Mouse (Mus musculus) G1E (cell line): ENCODE results near the gene Amd1. TPM values are rescaled to one million over a fixed set of nuclear protein-coding genes. Genes with fewer than 3 reads are reported as not detected.

Experiments
- ATAC-seq: 2 replicates; pipeline ENCODE4 v1.8.0; 2016; ENCODE audit warnings: mild to moderate bottlenecking; ENCODE audit not compliant: insufficient number of reproducible peaks, poor library complexity, low FRiP score, severe bottlenecking; ENCODE audit errors: extremely low read depth
- DNase-seq: peaks from one replicate; pipeline ENCODE4 v3.0.0; 2012; ENCODE audit warnings: low spot score
- H3K27me3 ChIP-seq: 2 replicates; pipeline ENCODE4 v1.6.1; 2012; ENCODE audit warnings: mild to moderate bottlenecking, low read length, inconsistent platforms; ENCODE audit not compliant: insufficient read depth
- H3K36me3 ChIP-seq: replicated peaks from 2 replicates; pipeline ENCODE3; 2012; ENCODE audit warnings: mild to moderate bottlenecking, inconsistent platforms
- H3K4me1 ChIP-seq: 2 replicates; pipeline ENCODE4 v1.6.1; 2012; ENCODE audit warnings: low read depth, low read length, inconsistent platforms, mixed read lengths; ENCODE audit not compliant: insufficient read depth
- H3K4me3 ChIP-seq: 2 replicates; pipeline ENCODE4 v1.5.1; 2012; ENCODE audit warnings: low read depth, mild to moderate bottlenecking, inconsistent platforms, low read length, moderate library complexity, mixed read lengths
- H3K9me3 ChIP-seq: replicated peaks from 2 replicates; pipeline ENCODE4 v1.6.1; 2012; ENCODE audit warnings: inconsistent platforms
- CTCF ChIP-seq: IDR thresholded peaks from 2 replicates; pipeline ENCODE4 v1.5.1; 2012; ENCODE audit warnings: low read depth, low read length, inconsistent platforms, mixed read lengths
- GATA1 ChIP-seq: IDR thresholded peaks from 2 replicates; pipeline ENCODE4 v1.6.1; 2012; ENCODE audit warnings: borderline replicate concordance, low read length, inconsistent platforms, mixed read lengths
- GATA2 ChIP-seq: IDR thresholded peaks from 2 replicates; pipeline ENCODE4 v1.6.1; 2012; ENCODE audit warnings: low read depth, low read length, inconsistent platforms, borderline replicate concordance
- POLR2AphosphoS5 ChIP-seq: IDR thresholded peaks from 2 replicates; pipeline ENCODE4 v1.6.1; 2012; ENCODE audit warnings: low read depth, low read length, inconsistent platforms; ENCODE audit not compliant: insufficient replicate concordance
- TAL1 ChIP-seq: conservative IDR thresholded peaks from 2 replicates; pipeline ENCODE4 v1.6.1; 2012; ENCODE audit warnings: low read depth, low read length, inconsistent platforms, mixed read lengths
- polyA plus RNA-seq: library from polyadenylated mRNA; stranded (reverse); fragments of >175 nt; gene quantifications from 2 replicates; pipeline ENCODE4 v1.2.3, GENCODE M21; 2012
- total RNA-seq, 2 experiments: library from RNA; stranded (forward) in 1 of 2; stranded (reverse) in 1 of 2; fragments of 200-1000 nt in 1 of 2; fragments of >200 nt in 1 of 2; fragmentation: Nextera tagmentation in 1 of 2; gene quantifications; 2 replicates each; pipeline ENCODE4 v1.2.3; 2014 to 2017

The Amd1 gene
- total and polyA plus RNA-seq, 3 experiments: 7.7 to 198 (median 183) TPM

- no peaks in the 10 kb centered on the region for H3K9me3 ChIP-seq
- DNase-seq (no peak), ATAC-seq (no peak)
- H3K4me3 ChIP-seq: peak overlapping the region; percentile 99; the same call in 1 of the 2 replicates
- H3K27me3 ChIP-seq: no peaks in the 10 kb centered on the region
- TF ChIP-seq CTCF (no peak), GATA2 (no peak), POLR2AphosphoS5 (no peak), TAL1 (no peak), GATA1 (no peak)
- H3K36me3 ChIP-seq: peaks cover 4% of the 10 kb centered on the region
- peaks cover 37% of the 10 kb centered on the region for H3K4me1 ChIP-seq
These were observed 45.5 kb upstream of the Amd1 start for GRCm38 (mm10) chr10:40347461-40347954.

GRCm38 (mm10) chr10:40346776-40347403, 44.9 kb upstream of the Amd1 start:
- no peaks in the 10 kb centered on the region for H3K9me3 ChIP-seq
- no peaks in the 10 kb centered on the region for H3K27me3 ChIP-seq
- H3K4me3 ChIP-seq: no peak overlapping the region
- TF ChIP-seq GATA1 (no peak), POLR2AphosphoS5 (no peak), CTCF (no peak), GATA2 (no peak), TAL1 (no peak)
- H3K4me1 ChIP-seq: peaks cover 41% of the 10 kb centered on the region
- H3K36me3 ChIP-seq: peaks cover 4% of the 10 kb centered on the region
- no peak for ATAC-seq
- no peak for DNase-seq

- Histone ChIP-seq H3K4me3 (no peak overlapping the region), H3K4me1 (peaks cover 13% of the 10 kb centered on the region), H3K27me3 (peaks cover 5% of the 10 kb centered on the region; the same call in 1 of the 2 replicates), H3K9me3 (no peaks in the 10 kb centered on the region), H3K36me3 (no peaks in the 10 kb centered on the region)
- ATAC-seq (no peak), DNase-seq (no peak)
- TF ChIP-seq CTCF (no peak), TAL1 (no peak), POLR2AphosphoS5 (no peak), GATA1 (no peak)
These were observed 40.0 kb upstream of the Amd1 start for GRCm38 (mm10) chr10:40342036-40342435.

- H3K9me3 ChIP-seq: no peaks in the 10 kb centered on the region
- H3K4me1 ChIP-seq: peaks cover 13% of the 10 kb centered on the region
- H3K4me3 ChIP-seq: no peak within 1 kb of the TSS
- no peaks in the 10 kb centered on the region for H3K36me3 ChIP-seq
- H3K27me3 ChIP-seq: peaks cover 5% of the 10 kb centered on the region; the same call in 1 of the 2 replicates
- TF ChIP-seq POLR2AphosphoS5 (no peak), GATA1 (no peak), GATA2 (no peak), TAL1 (no peak)
- ATAC-seq (no peak), DNase-seq (no peak)
These were observed 37.5 kb upstream of the Amd1 start, which contains the start of gene Cdk19 for GRCm38 (mm10) chr10:40339351-40339964. Gene Cdk19 (plus strand): TSS chr10:40339564.

GRCm38 (mm10) chr10:40332864-40333263, 30.9 kb upstream of the Amd1 start:
- Histone ChIP-seq H3K36me3 (no peaks in the 10 kb centered on the region), H3K4me3 (no peak overlapping the region), H3K9me3 (peaks cover 4% of the 10 kb centered on the region; the same call in 1 of the 2 replicates), H3K4me1 (peaks cover 13% of the 10 kb centered on the region), H3K27me3 (no peaks in the 10 kb centered on the region)
- TF ChIP-seq CTCF: no peak
- TF ChIP-seq GATA2: no peak
- no peak for TF ChIP-seq GATA1
- TF ChIP-seq POLR2AphosphoS5: no peak
- TF ChIP-seq TAL1: no peak
- DNase-seq (no peak), ATAC-seq (no peak)

DNA sequence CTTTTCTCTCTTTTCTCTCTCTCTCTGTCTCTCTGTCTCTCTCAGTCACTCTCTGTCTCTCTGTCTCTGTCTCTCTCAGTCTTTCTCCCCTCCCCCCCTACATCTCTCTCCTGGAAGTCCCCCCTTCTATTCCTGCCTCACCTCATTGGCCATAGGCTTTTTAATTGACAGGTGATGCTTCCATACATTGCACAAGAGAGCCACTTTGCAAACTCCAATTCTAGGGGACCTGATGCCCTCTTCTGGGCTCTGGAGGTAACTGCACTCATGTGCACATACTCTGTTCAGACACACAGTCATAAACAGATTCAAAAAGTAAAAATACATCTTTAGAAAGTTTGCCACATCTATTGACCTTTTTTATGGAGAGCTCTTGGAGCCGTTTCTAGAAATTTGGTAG, 28.3 kb upstream of the Amd1 start:
- TF ChIP-seq POLR2AphosphoS5 (no peak), GATA1 (no peak), CTCF (no peak), TAL1 (no peak), GATA2 (no peak)
- H3K27me3 ChIP-seq: no peaks in the 10 kb centered on the region
- peaks cover 4% of the 10 kb centered on the region; the same call in 1 of the 2 replicates for H3K9me3 ChIP-seq
- ATAC-seq (no peak), DNase-seq (no peak)
- peaks cover 32% of the 10 kb centered on the region for H3K4me1 ChIP-seq
- no peak overlapping the region for H3K4me3 ChIP-seq
- H3K36me3 ChIP-seq: no peaks in the 10 kb centered on the region
